Mouse (Mus musculus) lung, postnatal 0 days (tissue): ENCODE results near the gene Grb7.

ENCODE experiments used
- CTCF ChIP-seq: IDR thresholded peaks from 2 replicates; pipeline ENCODE4 v1.5.1; 2016; ENCODE audit warnings: antibody characterized with exemption, mild to moderate bottlenecking
- EP300 ChIP-seq: IDR thresholded peaks from 2 replicates; pipeline ENCODE4 v1.6.1; 2016; ENCODE audit warnings: antibody characterized with exemption, mild to moderate bottlenecking, control low read depth

- TF ChIP-seq CTCF (no peak), EP300 (no peak)
Measured at GRCm38 (mm10) chr11:98412797-98413301, 33.3 kb upstream of the Grb7 start.
